Mouse (Mus musculus) NIH3T3 (cell line): Measurements from ENCODE around the gene Cdcp1.

Experiments used
- DNase-seq: peaks from one replicate; pipeline ENCODE4 v3.0.0-alpha.2; 2012; ENCODE audit warnings: low read depth

The Cdcp1 gene

DNA sequence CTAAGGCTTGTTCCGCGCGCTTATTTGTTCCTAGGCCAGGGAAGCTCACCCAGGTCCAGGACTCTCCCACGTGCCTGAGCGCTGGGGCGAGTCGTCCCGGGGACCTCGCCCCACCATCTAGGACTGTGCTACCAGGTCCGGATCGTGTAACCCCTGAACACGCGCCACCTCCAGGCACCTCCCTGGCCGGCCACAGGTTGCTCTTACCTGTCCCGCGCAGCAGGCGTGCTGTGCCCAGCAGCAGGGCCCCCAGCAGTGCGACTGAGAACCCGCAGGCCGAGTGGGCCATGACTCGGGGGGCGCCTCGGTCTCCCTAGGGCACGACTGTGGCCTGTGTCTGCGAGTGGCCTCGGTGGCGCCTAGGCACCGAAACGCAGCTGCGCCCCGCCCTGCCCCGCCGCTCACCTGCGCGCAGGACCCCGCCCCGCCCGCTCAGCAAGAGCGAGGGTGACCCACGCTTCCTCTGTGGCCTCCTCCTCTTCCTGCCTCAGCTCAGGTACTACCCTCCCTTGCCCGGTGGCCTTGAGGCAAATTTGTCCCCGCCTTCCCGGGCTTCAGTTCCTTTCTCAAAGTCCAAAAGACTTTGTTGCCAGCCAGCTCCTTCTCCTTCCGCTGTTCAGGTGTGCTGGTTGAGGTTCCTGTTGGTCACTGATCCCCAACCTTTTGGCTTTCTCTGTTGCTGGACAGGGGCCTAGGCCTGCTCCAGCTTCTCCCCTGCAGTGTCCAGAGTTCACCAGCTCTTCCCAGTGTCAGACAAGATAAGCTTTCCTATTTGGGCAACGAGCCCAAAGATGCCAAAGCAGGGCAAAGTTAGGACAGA, at the start of gene Cdcp1:
Gene Cdcp1 (minus strand): TSS at position 418 of the 820 bp plus-strand sequence.
- no peak for DNase-seq

DNA sequence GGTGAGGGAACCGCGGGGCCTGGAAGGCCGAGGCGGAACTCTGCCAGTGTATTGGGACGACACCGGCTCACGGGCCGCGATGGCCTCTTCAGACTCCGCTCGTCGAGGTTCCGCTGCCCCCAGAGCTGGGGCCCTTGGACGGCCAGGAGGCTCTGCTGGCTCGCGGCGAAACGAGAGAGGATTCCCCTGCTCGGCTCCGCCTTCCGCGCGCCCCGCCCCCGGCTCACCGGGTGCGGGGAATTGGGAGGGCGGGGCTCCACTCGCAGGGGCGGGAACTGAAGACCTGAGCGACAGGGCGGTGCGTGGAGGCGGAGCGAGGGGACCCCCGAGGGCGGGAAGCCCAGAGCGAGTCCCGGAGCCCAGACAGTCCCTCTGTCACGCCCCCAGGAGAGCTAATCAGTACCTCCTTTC, 44.8 kb upstream of the Cdcp1 start, which contains the start of gene Tmem158:
Gene Tmem158 (minus strand): TSS at position 154 of the 411 bp plus-strand sequence.
- peak; percentile 89 for DNase-seq

DNA sequence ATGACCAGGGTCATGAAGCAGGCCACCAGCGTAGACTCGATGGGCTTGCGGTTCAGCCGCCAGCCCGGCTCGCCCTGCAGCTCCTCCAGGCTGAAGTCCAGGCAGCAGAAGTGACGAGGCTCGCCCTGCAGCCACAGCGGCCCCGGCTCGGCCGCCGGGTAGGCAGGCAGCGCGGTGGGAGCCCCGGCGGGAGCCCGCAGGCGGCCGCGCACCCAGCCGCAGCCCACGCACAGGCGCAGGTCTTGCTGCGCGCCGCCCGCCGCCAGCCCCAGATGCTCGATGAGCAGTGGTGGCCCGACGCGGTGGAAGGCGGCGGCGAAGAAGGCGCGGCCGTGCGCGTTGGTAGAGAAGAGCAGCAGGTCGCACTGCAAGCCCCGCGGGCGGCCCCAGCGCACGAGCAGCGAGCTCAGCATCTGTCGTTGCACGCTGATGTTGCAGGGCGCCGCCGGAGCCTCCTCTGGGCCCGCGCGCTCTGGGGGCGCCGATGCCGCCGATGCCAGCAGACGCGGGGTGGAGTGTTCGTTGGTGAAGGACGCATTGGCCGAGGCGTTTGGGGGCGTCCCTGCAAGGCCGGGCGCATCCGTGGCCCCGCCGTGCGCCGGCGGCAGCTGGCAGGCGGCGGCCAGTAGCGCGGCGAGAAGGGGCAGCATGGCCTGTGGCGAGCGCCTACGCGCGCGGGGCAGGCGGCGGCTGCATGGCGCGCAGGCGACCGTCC, 44.2 kb upstream of the Cdcp1 start:
- DNase-seq, result peak; percentile 60

DNA sequence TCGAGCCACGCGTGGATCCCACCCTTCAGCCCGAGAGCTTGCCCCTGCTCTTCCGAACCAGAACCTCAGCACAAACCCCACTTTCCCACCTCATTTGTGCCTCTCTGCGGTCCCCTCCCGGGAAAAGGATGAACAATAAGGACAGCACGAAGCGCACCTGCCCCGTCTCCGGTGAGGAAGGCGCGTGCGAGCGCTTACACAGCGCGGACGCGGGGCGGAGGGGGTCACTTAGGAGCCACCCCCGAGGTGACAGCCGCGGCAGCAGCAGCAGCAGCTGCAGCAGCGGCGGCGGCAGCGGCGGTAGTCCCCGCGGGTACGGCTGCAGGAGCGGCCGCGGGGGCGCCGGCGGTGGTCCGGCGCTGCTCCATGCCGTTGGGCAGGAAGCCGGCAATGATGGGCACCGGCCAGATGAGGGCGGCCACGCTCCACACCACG, 43.6 kb upstream of the Cdcp1 start:
- peak; percentile 91 for DNase-seq

DNA sequence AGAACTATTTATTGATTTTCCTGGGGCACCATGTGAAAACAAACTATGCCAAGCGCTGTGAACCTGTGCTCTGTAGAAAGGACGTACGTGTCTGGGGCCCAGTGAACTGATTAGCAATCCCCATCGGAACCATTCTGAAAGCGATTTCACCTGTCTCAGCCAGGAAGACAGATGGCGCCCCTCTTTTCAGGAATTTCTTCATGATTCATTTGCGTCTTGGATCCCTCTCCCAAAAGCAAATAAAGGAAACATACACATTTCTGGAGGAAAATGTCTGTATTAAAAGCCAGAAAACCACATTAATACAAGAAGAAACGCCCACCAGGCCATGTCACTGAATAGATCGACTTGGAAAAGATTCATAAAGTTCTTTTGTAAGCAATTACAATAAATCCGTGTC, 43.0 kb upstream of the Cdcp1 start:
- no peak for DNase-seq

DNA sequence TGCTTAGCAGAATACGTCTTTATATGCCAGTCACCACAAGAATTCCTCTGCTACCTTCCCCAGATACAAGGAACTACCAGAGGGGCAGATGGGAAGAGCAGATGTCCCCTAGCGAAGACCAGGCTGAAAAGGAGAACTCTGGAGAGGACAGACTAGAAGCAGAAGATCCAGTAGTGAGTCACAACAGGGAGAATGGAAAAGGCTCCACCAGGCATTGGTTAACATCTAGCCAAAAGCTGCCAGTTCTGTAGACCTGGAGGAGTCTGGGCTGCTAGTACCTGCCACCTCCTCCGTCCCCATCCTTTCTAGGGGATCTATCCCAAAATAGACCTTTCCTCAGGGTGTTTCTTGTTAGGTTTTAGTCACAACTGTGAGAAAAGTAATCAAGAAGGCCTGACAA, 39.9 kb upstream of the Cdcp1 start:
- no peak for DNase-seq

DNA sequence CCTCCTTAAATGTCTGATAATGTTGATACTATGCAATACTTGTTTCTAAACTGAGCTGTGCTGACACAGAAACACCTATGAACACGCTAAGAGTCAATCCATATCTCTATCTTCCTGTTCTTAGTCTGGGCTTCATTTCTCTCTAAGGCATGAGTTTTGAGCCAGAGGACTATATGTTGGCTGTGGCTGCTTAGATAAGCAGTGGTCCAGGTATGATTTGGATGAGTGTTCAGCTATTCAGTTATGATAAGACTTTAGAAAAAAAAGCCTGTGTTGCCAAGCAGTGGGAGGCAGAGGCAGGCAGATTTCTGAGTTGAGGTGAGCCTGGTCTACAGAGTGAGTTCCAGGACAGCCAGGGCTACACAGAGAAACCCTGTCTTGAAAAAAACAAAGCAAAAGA, 32.2 kb upstream of the Cdcp1 start:
- no peak for DNase-seq

DNA sequence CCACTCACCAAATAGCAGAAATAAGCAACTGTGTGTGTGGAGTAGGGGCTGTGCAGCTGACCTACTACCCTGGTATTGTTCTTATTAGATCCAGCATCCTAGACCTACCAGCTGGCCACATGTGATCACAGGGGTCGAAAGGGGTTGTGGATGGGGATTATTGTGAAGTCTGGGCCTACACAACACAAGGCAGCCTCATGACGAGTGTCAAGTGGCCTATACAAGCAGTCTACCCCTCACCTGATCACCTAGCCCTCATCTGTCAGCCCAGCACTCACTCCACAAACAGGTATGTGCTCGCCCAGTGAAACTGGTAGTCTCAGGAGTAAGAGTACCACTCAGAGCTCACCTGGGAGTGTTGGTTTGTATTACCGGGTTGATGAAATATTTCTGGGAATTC, 29.3 kb upstream of the Cdcp1 start:
- no peak for DNase-seq

DNA sequence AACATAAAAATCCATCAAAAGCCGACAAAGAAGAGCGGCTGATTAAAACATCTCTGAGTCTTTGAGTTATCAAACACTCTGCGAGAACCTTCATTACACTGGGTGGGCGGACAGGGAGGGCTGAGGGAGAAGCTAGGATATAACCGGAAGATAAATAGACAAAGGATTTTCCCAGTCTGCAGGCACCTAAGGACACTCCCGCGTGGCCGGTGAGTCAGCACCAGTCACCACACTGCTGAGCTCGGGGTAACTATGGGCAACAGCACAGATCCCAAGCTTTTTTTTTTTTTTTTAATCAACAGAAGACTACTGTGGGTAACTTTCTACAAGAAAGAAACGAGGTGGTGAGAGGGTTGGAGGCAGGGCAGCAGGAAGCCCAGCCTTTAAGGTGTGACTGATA, 28.1 kb upstream of the Cdcp1 start:
- DNase-seq, result peak; percentile 80

DNA sequence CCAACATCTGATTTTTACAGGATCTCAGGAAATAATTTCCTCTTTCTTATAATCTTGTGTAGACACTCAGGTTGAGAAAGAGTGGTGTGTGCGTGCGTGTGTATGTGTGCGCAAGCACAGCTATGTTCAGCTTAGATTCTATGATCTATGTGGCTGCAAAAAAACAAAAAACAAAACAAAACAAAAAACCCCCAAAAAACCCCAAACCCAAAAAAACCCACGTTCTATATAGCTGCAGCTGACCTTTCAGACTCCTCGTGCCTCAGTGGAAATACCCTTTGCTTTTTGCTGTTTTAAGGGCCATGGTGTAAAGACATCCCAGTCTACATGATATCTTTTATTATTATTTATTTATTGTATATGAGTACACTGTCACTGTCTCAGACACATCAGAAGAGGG, 25.4 kb upstream of the Cdcp1 start:
- DNase-seq, result no peak

DNA sequence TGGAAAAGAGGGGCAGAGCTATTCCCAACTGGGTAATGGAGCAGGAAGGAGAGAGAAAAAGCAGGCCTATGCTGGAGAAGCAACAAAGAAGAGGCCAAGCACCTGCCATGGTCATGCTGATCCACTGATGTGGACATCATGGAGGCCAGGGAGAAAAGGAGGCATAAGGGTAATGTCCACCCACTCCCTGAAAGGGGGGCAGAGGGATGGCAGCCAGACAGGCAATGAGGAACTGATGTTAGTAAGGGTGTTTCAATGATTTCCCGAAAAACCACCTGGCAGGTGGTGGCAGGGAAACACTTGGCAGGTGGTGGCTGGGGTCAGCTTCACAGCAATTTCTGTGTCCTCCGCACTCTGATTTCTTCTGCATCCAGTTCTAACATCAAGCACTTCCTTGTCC, 24.9 kb upstream of the Cdcp1 start:
- DNase-seq, result no peak

DNA sequence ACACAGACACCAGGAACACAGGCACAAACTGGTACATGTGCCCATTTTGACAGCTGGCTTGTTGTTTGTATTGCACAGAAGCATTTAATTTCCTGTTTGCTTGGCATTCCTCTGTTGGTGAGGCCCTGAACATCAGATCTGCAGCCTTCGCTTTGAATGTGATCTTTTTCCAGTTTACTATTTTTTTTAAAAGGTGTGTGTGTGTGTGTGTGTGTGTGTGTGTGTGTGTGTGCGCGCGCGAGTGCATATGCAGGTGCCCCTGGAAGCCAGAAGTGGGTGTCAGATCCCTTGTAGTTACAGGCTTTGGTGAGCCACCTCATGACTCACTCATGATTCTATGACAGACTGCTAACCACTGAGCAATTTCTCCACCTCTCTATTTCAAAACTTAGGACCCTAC, 24.4 kb upstream of the Cdcp1 start:
- no peak for DNase-seq

DNA sequence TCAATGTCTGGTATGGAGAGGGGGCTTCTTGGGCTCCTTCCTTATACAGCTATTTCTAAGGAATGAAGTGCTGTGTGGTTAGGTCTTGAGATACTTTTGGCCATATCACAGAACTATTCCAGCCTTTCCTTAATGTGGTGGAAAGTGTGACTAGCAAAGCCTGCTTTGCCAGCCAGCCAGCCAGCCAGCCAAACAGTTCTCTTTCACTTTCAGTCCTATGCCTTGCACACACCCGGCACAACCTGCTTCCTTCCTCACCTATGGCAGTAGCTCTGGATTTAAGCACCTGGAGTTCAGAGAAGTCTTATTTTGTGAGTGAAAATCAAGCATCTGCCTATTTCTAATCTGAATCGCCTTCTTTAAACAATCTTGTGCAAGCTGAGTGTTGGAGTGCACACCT, 23.8 kb upstream of the Cdcp1 start:
- DNase-seq, result peak; percentile 59

DNA sequence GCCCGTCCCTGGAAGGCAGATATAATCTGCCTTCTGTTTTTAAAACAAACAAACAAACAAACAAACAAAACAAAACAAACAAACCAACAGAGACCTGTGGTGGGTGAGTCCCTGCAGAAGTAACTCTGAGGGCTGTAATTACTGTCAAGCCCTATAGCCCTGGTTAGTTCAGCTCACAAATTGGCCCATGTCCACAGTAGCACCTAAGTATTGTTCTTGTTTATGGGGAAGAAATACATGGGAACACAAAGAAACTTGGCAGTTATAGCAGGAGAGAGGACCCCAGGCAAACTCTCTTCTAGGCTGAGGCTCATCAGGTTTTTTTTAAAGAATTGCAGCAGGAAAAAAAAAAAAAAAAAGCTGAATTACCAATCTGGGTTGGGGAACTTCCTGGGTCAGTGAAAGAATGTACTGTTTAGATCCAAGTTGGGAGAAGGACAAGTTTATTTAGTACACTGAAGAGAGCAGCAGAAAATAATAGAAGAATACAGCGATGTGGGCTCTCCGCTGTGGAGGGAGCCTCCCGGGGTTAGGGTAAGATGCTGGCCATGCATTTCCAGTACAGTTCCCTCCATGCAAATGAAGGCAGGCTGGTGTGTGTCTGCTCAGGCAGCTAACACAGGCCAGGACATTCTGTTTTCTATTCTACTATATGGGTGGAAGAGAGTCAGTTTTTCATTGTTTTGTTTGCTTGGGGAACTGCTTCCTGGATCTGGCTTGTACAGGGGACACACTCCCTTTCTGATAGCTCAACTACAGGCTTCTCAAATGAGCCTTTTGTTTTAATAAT, 22.6 kb upstream of the Cdcp1 start:
- peak; percentile 50 for DNase-seq

DNA sequence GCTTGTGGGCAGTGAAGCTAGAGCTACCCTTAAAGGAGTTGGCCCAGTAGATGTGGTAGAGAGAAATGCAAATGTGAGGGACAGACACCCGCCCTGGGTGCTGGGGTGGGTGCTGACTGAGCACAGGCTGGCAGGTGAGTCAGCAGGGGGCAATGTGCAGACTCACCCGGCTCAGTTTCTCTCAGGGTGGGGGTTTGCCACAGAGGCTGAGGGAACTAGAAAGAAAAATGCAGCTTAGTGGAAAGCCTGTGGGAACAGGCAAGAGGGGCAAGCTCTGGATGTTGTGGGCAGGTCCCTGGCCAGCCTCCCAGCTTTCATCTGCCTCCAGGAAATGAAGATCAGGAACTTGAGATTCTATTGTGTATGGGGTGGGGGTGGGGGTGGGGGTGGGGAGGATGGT, 21.9 kb upstream of the Cdcp1 start:
- peak; percentile 69 for DNase-seq

DNA sequence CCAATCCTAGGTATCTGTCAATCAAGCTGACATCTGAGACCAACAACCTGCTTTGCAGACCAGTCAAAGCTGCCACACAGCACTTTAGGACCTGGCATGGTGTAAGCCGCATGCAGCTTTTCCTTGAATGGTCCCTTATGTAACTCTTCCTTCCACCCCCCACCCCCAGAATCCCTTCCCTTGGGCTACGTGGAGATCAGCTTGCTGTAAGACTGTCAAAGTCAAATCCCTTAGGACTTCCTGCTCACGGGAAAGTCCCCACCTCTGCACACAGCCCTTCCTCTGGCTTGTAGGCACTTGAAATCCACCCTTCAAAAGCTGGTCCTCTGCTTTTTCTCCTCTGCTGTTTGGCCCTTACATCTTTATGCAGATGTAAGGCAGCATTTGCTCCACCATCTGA, 19.8 kb upstream of the Cdcp1 start:
- no peak for DNase-seq

DNA sequence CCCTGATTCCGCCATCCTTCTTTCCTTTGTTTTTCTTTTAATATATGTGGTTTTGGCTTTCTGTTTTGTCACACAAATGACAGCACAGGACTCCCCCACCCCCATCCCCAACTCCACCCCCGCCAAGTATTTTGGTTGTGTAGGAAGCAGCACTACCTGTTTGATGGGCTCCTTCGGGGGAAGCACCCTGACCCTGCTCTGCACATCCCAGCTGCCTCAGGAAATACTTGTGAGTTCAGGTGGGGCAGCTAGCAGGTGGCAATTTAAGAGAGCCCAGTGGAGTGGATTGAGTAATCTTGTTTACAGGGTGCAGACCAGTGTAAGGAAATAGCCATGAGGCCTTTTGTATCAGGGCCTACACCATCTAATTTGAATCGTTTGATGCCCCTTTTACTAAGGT, 14.0 kb upstream of the Cdcp1 start:
- DNase-seq, result no peak

DNA sequence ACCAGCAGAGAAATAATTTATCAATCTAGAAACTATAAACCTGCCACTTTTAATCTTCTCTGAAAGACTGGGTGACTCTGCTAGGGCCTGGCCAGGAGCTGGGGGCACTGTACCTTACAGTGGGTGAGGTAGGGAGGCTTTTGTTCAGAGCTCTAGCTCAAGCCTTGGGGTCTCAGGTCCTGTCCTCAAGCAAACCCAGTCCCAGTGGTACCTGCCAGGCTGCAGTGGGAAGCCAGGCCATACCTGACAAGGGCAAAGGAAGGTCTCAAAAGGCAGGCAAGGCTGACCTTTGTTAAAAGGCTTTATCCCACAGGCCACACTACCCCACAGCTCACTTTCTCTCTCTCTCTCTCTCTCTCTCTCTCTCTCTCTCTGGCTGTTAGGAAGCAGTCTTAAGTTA, 12.8 kb upstream of the Cdcp1 start:
- DNase-seq, result no peak

DNA sequence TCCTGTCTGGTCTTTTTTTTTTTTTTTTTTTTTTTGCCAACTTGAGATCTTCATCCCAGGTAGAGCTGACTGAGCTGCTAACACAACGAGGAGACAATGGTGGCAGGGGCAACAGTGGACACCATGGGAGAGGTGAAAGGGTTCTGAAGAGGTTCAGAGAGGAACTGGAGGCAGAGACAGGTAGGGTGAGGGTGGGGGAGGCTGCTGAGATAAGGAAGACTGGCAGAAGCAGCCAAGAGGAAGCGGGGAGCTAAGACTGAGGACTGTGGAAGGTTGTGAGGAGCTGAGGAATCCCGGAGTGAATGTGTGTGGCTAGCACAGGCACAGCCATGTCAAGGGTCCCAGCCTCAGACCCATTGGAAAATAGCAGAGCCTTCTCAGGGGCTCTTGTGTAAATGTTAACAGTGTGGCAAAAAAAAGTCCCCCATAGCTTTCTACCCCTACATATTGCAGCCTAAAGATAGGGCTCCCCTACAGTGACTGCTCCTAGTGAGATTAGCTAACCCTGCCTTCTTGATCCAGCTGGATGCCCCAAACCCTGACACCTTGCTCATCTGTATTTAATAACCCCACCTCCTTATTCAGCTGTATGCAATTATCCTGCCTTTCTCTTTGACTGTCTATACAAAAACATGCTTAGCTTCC, 11.4 kb upstream of the Cdcp1 start:
- no peak for DNase-seq

DNA sequence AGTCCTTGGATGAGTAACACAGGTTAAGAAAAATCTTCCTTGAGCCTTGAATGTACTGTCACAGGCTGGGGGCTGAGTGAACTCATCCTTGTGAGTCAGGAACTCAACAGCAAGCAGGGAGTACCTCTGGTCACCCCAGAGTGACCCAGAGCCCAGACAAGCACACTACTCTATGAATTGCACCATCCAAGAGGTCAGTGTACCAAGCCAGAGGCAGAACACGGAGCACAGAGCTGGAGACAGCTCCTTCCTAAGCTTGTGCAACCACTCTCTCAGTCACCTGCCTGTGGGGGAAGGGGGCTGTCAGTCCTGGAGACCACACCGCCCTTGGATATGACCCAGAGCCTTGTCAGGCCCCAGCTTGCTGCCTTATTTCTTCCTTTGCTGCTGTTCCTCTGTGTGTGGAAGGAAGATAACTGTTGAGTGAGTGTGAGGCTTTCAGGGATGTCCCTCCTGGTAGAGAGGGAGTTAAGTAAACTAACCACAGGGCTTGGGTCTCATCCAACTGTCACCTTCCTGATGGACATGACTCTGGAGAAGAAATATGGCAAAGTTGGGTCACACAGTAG, 9.1 kb upstream of the Cdcp1 start:
- DNase-seq, result no peak

DNA sequence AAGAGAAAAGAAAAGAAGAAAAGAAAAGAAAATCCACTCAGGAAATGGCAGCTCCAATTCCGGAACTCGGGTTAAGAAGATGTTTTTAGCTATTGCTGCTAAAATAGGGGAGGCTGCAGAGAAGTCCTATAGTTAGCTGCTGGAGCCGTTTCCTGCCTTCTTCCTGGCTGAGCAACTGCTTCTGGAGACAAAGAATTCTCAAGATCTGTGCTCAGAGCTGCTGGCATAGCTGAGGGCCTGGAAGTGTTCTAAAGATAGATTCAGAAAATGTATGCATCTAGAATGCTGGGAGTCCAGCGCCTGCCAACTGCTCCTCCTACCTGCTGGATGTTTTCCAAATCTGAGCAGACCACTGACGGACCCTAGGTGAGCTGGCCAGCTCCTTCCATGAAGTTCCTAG, 4.0 kb upstream of the Cdcp1 start:
- DNase-seq, result no peak

DNA sequence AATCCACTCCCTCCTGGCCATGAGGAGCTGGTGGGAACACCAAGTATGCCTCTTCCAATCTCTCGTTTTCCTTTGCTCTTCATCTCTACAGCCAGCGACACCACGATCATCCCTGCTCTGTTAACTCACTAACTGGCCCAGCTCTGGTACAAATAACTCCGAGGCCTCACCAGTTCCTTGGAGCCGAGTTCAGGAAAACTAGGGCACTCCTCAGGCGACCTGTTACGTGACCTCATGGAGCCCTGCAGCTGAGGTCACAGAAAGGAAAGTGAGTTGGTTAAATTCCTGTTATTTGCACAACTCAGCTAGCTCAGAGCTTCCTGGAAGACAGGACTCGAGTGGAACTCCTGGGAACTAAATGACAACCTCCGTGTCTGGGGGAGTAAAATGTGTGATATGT, 2.5 kb downstream of the Cdcp1 start:
- no peak for DNase-seq
